Mouse (Mus musculus): ENCODE measurements around the gene Itpkb.

The Itpkb gene

GRCm38 (mm10) chr1:180419059-180419458 lies 88.8 kb downstream of the Itpkb start:
- no peak for DNase-seq (ENCODE audit: low read depth, low spot score)

GRCm38 (mm10) chr1:180420496-180421164 lies 90.3 kb downstream of the Itpkb start:
- DNase-seq (ENCODE audit: low read depth, low spot score) = no peak

- no peak for DNase-seq (ENCODE audit: low read depth, low spot score)
Measured at GRCm38 (mm10) chr1:180421165-180421909, 91.1 kb downstream of the Itpkb start.

DNA sequence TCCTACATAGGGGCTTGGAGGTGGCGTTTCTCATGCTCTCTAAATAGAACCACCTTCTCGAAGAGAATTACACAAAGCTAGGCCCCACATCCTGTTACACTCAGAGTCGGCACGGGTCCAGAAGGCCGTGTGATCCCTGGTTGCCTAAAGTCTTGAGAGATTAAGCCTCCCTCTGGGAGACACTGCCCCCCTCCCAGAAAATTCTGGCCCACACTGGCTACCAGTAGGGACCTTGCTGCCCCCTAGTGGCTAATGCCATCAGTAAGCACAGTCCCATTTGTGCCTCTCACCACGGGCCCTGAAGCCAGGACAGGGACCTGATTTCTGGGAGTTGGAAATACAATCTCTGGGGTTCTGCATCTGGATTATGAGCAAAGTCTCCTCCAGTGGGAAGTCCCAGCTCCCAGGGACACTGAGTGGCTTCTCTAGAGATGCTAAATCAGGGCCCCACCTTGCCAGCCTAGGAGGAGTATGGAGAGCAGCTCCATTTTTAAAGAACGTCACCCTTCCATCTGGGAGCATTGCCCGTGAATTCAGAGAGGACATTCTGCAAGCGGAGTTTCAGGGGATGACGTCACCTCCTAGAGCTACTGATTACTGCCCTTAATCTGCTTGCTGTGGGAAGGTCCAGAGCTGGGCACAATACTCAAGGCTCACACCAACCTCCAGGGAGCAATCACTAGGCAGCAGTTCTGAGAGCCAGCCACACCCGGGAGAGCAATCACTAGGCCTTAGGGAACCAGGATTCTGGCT lies 92.0 kb downstream of the Itpkb start:
- DNase-seq (ENCODE audit: low read depth, low spot score) = peak; percentile 65

- DNase-seq (ENCODE audit: low read depth, low spot score) = no peak
Measured at GRCm38 (mm10) chr1:180423008-180423639, 92.8 kb downstream of the Itpkb start.

DNA sequence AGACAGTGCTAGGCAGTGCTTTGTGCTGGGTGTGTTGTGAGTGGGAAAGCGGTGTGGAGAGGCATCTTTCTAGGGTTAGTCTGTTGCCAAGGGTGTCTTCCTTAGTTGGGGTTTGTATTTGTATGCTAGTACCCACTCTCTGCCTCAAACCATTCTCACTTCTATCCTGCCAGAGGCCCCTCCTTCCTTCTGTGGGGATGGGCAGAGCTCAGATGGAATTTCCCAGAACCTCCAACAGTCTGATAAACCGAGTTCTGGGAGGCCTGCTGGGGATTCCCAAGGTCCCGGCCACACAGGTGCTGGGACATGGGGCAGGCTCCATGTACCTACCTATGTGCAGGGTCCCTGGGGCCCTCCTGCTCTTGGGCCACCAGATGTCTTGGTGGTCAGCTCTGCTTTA lies 93.6 kb downstream of the Itpkb start:
- no peak for DNase-seq (ENCODE audit: low read depth, low spot score)

GRCm38 (mm10) chr1:180426405-180426804 lies 96.1 kb downstream of the Itpkb start:
- no peak for DNase-seq (ENCODE audit: low read depth, low spot score)

- no peak for DNase-seq (ENCODE audit: low read depth, low spot score)
Measured at GRCm38 (mm10) chr1:180427685-180428084, 97.4 kb downstream of the Itpkb start.

GRCm38 (mm10) chr1:180428101-180428712 lies 97.9 kb downstream of the Itpkb start:
- DNase-seq (ENCODE audit: low read depth, low spot score) = peak; percentile 69

- no peak for DNase-seq (ENCODE audit: low read depth, low spot score)
Measured at GRCm38 (mm10) chr1:180428871-180429270, 98.6 kb downstream of the Itpkb start.

DNA sequence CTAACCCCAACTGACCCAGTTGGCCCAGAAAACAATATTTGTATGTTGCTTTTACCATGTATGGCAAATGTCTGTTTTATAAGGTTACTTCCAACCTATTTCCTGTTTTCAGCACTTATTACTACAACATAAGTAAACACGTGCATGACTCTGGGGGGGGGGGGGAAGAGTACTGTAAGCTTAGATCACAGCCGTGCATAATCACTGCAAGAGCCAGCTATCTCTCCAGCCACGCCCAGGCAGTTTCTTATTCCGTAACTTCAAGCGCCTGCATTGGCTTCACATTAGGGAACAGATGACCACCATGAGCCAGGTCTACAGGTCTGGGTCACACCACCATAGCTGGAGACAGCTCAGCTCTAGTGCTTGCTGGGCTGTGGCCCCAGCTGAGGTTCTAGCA lies 99.5 kb downstream of the Itpkb start:
- no peak for DNase-seq (ENCODE audit: low read depth, low spot score)

DNA sequence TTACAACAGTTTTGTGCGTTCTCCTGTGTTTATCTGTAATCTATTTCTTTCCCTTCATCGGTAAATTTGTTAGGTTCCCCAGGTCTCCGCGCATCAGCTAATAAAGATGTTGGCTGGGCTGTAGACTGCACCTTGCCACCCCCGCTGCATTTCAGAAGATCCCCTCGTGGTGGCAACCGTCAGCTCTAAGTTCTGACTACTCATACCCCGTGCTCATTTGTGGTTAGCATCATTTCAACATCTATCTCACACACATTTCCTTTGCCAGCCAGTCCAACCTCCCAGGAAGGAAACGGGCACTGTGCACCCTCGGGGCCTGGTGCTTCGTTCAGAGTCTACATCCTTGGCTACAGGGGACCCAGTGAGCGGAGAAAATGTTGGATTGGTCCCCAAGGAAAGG lies 101.5 kb downstream of the Itpkb start:
- peak; percentile 62 for DNase-seq (ENCODE audit: low read depth, low spot score)

GRCm38 (mm10) chr1:180433098-180433538 lies 102.8 kb downstream of the Itpkb start:
- DNase-seq (ENCODE audit: low read depth, low spot score) = no peak

- DNase-seq (ENCODE audit: low read depth, low spot score) = peak; percentile 77
Measured at GRCm38 (mm10) chr1:180433796-180434566, 103.7 kb downstream of the Itpkb start.

- DNase-seq (ENCODE audit: low read depth, low spot score) = peak; percentile 62
Measured at GRCm38 (mm10) chr1:180434925-180435324, 104.6 kb downstream of the Itpkb start.

DNA sequence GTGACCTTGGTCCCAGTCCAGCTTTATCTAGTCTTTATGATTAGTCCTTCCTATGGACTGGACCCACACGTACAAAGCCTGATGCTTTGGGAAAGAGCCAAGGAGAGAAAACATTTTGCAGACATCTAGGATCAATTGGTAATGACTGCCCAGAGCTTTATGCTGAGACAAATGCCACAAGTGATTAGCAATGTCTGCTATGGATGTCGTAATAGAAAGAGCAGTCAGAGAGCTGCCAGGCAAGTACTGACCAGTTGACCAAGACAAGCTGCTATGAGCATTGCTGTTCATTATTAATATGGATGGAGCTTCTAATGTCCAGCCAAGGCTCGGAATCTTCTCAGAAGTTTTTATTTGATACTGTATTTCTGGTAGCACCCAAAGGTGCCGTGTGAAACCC lies 109.2 kb downstream of the Itpkb start:
- DNase-seq (ENCODE audit: low read depth, low spot score) = no peak

GRCm38 (mm10) chr1:180444411-180444810 lies 114.1 kb downstream of the Itpkb start:
- DNase-seq (ENCODE audit: low read depth, low spot score) = no peak

DNA sequence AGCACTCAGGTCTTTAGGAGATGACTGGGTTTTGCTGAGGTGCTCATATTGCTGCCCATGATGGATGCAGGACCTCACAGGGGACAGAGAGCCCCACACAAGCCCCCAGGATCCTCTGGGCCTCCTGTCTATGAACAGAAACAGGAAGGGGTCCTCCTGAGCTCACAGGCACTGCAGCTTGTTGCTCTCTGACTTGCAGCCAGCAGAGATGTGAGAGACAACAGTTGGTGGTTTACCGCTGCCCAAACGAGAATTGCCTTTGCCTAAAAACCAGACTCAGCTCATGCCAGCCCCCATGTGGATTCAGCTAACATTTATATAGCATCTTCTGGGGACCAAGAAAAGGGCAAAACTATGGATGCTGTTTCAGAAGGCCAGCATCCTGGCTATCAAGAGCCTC lies 119.4 kb downstream of the Itpkb start:
- DNase-seq (ENCODE audit: low read depth, low spot score) = peak; percentile 20

GRCm38 (mm10) chr1:180458274-180458673 lies 128.0 kb downstream of the Itpkb start:
- DNase-seq (ENCODE audit: low read depth, low spot score) = no peak

DNA sequence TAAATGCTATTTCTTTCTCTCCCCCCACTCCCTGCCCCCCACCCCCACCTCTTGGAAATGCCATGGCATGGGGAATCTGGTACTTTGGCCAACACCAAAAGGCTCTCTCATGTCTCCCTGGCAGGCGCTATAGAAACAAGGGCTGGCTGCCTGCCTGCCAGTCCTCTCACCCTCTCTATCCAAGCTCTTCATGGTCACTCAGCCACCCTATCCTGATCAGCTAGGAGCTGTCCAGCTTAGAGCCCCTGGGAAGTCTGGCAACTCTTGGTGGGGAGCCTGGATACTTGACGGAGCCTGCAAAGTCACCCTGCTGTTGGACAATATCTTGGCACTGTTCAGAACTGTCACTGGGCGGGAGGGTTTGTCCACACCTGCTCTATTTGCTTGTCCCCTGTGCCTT lies 128.4 kb downstream of the Itpkb start:
- no peak for DNase-seq (ENCODE audit: low read depth, low spot score)

DNA sequence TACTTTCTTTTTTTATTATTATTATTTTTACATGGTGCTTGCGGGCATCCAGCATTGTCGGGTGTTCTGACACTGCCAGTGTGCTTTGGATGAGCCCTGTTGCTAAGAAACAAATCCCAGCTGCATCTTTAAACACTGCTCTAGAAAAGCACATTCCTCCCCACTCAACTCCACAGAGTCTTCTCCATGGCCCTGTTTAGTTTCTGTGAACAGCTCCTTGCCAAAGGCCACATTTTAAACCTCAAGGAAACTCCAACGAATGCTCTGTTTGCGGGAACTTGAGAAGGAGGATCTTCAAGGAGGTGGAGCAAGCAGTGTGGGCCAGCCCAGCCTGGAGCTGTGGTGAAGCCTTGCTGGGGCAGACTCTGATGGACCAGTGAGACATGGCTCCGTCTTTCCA lies 130.4 kb downstream of the Itpkb start:
- no peak for DNase-seq (ENCODE audit: low read depth, low spot score)
